Mouse (Mus musculus) frontal cortex, postnatal 36 days (tissue): ENCODE results near the gene Tirap.

Experiments used
- DNase-seq, 2 experiments: peaks; one replicate each; pipeline ENCODE4 v3.0.0; 2022; ENCODE audit warnings: low spot score in 2 of 2

Tirap gene

DNA sequence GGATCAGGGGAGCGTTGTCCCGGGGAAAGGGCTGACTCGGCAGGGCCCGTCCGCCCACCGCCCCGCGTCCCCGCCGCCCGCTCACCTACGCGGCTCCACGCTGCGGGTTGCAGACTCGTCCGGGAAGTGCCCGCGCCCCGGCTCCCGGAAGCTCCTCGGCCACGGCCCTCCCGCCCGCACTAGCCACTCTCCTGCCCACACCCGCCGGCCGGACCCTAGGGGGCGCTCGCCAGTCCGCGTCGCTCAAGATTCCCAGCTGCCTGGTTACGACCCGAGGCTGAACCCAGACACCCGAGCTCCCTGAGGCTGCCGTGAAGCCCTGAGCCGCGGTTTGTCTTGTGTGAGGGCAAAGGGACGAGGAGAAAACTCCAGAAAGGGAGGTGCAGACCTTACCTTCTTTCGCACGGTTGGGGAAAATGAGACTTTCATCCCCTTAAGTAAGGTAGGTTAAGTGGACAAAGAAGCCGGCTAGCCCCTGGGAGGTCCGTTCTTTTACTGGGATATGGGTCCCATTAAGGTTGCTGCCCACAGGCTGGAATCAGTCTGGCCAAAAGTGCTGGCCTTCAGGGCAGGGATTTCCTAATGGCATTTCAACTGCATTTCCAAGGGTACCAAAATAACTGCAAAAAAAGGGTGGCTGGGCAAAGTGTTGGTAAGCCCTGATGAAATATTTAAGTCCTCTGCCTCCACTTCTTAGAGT is at the start of gene Tirap, which contains the start of gene Srpr:
Gene Tirap, minus strand, starts transcription at position 520 of the 700 bp plus-strand sequence.
Gene Srpr, plus strand, starts transcription at position 404 of the 700 bp plus-strand sequence.
- DNase-seq = peak; percentile 74 to 79

DNA sequence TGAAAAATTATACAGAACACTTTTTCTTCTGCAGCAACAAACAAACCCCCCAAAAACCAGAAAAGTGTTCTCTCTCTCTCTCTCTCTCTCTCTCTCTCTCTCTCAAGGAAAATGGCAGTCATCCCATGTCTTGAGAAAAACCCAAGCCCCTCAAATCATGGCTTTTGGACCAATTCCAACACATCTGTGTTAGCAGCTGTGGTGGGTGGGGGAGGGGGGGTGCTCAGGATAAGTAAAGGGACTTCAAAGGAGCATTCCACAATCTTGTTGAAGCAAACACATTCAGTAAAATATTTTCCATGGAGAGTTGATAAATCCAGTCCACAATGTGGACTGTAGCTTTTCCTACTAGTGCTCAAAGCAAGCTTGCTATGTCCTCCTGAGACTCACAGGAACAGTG is 49.4 kb upstream of the Tirap start:
- no peak for DNase-seq

GRCm38 (mm10) chr9:35247405-35247804 is 47.3 kb upstream of the Tirap start:
- DNase-seq = no peak

- DNase-seq = no peak
These were observed 39.6 kb upstream of the Tirap start for GRCm38 (mm10) chr9:35239734-35240133.

GRCm38 (mm10) chr9:35238915-35239571 is 39.0 kb upstream of the Tirap start:
- no peak for DNase-seq

GRCm38 (mm10) chr9:35238371-35238770 is 38.3 kb upstream of the Tirap start:
- DNase-seq = no peak

DNA sequence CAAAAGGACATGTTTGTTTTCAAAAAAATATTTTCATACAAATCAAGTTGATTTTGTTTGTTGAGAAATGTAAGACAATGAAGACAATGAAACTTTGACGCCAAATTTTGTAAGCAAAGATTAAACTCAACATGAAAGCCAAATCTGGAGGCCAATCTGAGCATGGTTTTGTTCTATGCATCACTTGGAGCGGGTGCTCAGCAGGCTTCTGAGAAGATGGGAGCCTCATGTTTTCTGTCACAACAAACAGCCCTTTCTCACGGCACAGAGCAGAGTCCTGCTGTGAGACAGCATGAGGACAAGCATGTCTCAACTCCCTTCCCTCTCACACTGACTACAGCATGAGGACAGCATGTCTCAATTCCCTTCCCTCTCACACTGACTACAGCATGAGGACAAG is 35.9 kb upstream of the Tirap start:
- no peak for DNase-seq

DNA sequence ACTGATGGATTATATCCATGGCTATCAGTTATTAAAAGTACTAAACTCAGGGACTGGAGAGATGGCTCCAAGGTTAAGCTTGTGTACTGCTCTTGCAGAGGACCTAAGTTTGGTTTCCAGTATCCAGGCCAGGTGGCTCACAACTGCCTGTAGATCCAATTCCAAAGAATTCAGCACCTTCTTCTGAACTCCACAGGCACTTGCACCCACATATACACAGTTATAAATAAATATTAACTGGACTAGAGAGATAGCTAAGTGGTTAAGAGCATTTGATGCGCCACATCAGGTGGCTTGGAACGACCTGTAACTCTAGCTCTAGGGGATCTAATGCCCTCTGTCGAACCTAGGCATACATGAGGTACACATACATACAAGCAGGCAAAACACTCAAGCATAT is 28.6 kb upstream of the Tirap start:
- DNase-seq = no peak

- no peak for DNase-seq
These were observed 23.4 kb upstream of the Tirap start for GRCm38 (mm10) chr9:35223466-35223865.

- DNase-seq = no peak
These were observed 17.9 kb upstream of the Tirap start for GRCm38 (mm10) chr9:35217963-35218362.

GRCm38 (mm10) chr9:35211573-35212511 is 11.8 kb upstream of the Tirap start:
- no peak for DNase-seq

DNA sequence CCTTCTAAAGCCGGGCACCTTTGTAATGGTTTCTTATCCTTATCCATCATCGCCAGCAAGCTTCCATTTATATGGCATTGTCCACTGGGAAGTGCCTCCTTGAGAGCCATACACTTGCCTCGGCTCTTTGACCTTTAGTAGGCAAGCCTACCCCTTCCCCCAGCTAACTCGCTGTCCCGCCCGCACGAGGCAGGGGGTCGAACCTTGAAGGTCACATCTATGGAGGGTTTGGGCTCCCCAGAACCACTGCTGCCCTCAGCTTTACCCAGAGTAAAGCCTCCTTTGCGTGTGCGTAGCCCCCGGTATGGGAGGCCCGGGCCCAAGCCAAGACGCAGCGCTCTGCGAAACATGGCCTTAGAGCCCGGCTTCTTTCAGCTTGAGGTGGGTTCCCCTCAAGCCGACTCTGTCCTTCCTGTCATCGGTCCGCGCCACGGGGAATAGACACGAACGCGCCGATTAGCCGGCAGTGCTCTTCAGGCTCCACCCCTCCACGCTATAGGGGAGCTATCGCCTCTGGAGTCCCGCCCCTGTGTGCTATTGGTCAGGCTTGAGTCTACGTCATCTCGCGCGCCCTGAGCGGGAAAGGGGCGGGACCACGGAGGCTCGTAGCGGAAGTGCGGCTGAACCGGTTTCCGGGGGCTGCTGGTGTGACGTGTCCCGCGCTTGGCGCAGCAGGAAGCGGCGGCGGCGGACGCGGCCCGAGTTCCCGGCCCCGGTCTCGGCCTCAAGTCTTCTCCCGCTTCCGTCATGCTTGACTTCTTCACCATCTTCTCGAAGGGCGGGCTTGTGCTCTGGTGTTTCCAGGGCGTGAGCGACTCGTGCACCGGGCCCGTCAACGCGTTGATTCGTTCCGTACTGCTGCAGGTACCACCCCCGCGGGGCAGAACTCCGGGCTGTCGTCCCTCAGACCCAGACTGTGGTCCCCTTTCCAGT is 10.7 kb upstream of the Tirap start, which contains the start of gene Foxred1:
Gene Foxred1, minus strand, starts transcription at position 514 of the 933 bp plus-strand sequence.
- DNase-seq = peak; percentile 99

DNA sequence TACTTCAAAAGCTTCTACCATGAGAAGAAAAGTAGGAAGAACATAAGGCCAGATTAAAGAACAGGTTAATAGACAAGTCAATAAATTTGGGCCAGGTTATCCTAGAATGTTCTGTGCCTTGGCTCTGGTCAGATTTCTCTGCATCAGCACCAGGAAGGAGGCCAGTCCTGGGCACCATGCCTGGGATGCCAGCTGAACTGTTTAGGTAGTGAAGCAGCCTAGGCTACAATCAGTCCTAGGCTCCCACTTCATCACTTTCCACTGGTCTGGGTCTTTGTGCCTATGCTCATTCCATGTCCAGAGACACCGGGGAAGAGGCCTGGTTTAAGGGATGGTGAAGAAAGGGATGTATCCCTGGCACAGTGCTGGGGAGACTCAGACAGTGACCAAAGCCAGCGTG is 4.3 kb upstream of the Tirap start:
- DNase-seq = no peak

DNA sequence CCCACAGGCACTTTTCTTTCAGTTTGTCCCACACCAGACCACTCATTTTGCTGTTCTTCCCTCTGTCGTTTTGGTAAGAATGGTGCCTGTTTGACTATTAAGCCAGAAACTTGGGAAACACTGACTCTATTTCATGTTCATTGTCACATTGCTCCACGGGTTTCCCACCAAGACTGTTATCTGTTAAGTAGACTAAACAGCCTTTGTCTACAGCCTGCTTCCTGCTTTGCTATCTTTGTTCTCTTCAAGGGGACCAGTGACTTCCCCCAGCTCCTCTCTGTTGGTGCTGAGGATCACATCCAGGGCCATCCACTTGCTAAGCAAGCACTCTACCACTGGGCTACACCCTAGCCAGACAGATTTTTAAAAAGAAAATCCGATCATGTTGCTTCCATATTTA is 3.4 kb upstream of the Tirap start:
- DNase-seq = no peak

DNA sequence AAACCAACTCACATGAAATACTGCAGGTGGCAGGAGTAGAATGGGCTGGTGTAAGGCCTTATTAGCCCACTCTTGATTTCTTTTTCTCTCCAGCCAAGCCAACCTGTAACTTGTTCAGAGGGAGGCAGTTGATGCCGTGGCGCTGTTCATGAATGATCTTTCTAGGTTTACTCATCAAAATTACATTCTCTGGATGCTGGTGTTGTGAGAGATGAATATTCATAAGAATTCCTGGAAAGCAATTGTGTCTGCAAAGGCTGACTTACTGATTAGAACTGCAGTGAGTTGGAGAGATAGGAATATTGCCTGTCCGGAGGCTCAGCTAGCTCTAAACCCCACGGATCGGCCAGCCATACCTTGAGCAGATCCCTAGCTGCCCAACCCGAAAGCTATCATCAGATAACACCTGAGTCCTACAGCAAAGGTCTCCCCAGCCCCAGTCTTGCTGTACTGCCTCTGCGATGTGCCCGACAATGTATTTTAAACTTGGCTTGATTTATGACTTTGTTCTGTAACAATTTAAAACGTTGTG is 504 bp upstream of the Tirap start:
- DNase-seq = no peak

DNA sequence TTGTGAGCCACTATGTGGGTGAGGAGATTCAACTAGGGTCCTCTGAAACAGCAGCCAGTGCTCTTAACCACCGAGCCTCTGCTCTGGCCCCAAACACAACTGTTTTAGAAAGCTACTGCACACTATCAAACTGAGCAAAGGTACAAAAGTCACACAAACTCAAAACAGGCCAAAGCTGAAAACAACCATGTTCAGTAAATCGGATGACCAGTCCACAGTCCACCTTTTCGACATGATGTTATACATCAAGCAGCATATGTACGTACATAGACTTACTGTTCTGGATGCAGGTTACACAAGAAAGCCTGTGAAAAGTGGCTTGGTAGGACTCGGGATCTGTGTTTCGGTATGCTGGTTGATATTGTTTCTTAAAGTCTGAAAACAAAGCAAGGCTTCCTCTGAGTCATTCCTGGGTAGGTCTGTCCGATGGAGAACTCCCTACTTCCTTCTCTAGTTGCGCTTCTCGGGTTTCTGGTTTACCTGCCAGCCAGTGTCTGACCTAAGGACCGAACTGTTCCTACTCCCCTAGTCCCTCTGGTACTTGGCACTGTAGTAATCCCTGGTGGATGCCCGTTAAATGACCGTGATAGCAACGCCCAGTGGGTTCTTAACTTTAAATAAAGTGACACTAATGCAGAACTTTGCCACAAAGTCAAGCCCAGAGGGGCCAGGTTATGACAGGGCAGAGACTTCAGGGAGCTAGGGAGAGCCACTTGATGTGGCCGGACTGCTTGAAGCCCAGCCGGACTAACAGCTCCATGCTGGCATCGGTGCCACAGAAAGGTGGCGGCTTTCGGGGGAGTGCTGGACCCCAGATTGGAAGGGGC is 933 bp downstream of the Tirap start:
- peak in 1 of 2 experiments; percentile 9 for DNase-seq

DNA sequence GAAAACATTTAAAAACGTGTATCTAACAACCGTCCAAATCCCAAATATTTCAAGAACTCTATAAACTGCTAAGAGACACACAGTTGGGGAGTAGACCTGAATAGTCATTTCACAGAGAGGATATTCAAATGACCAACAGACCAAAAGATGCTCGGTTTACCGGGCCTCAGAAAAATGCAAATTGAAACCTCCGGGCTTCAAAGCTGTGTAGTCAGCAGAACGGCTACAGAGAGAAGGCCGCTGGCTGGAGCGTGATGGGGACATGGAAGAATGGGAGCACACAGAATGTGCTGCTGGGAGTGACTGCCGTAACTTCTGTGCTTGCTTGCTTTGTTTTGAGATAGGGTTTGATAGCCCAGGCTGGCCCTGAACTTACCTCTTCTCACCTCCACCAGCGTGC is 1.7 kb downstream of the Tirap start:
- DNase-seq = no peak

GRCm38 (mm10) chr9:35197625-35198024 is 2.5 kb downstream of the Tirap start:
- DNase-seq = no peak

DNA sequence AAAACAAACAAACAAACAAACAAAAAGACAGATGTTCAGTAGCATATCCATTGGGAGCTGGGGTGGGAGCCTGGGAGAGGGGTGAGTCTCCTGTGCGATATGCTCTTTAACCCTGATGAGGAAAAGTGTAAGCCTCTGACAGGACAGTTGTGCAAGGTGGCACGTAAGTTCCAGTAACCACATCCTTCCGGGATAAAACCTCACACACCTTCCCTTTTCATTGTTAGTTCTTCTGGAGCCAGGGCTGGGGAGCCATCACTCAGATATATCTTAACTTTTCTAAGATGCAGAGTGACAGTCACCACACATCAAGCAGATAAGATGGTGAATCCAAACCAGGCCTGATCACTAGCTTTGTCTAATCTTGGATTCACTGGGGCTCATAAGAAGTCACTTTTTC is 6.0 kb downstream of the Tirap start:
- no peak for DNase-seq

DNA sequence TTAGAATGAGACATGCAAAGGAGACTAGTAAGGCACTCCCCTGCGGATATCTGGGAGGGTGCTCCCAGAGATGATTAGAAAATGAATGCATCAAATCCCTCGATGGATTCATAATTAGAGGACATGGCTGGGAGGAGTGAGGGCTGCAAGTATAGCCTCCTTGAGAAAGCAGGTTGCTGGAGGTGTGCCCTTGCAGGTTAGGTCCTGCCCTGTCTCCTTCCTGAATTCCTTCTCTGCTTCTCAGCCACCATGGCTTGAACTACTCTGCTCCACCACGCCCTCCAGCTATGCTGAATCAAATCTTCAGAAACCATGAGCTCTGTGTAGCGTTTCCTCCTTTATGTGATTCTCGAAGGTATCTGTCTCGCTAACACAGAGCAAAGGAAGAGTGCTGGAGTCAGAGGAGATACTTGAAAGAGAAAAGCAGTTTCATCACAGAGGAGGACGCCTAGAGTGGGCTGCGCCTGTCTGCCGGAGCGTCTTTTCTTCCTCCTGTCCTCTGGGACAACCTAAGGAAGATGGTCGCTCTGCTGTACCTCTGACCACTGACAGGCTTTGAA is 7.0 kb downstream of the Tirap start:
- DNase-seq = no peak
